Mouse (Mus musculus) thymus, postnatal 10 days (tissue): ENCODE results near the gene Bag3.
"Not testable (repeated sequence)": the region's sequence is repeated elsewhere in the genome, so short reads cannot be mapped to it uniquely, and the experiment has no call there.

Experiments used
- DNase-seq, 2 experiments: peaks; one replicate each; pipeline ENCODE4 v3.0.0; 2021; ENCODE audit warnings: low spot score in 2 of 2

The Bag3 gene

GRCm38 (mm10) chr7:128567561-128568244 lies 44.3 kb downstream of the Bag3 start:
- DNase-seq, result no peak

GRCm38 (mm10) chr7:128569429-128569828 lies 46.0 kb downstream of the Bag3 start:
- not testable (repeated sequence) for DNase-seq

GRCm38 (mm10) chr7:128569987-128570656 lies 46.7 kb downstream of the Bag3 start:
- no peak for DNase-seq

DNA sequence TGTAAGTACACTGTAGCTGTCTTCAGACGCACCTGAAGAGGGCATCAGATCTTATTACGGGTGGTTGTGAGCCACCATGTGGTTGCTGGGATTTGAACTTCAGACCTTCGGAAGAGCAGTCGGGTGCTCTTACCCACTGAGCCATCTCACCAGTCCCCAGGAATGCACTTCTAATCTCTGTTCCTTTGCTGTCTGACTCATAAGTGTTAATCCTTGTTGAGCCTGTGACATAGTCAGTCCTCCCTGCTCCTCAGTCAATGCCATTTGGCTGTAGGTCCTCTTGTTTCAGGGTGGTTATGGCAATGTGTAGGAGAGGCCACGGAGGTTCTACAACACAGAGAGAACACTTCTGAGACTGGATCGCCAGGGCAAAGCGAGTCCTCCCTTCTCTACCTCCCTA lies 47.2 kb downstream of the Bag3 start:
- not testable (repeated sequence) for DNase-seq

DNA sequence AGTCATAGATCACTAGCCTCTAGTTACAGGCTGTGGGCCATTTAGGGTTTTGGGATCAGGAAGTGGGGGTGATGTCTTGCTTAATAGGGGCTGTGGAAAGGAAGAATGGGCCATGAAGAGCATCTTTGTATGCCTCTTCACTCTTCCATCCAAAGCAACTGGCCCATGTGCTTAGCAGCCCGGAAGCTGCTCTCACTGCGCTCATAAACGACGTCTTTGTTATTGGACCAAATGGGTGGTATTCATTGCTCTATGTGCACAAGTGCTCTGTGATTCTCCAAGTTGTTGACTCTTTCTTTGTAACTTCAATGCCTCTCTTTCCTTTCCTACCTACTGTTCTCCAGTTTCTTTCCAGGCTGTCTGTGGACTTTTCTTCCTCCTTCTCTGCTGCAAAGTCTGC lies 48.6 kb downstream of the Bag3 start:
- DNase-seq, result no peak

GRCm38 (mm10) chr7:128575211-128575610 lies 51.8 kb downstream of the Bag3 start:
- no peak for DNase-seq

GRCm38 (mm10) chr7:128575794-128576193 lies 52.4 kb downstream of the Bag3 start:
- no peak for DNase-seq

DNA sequence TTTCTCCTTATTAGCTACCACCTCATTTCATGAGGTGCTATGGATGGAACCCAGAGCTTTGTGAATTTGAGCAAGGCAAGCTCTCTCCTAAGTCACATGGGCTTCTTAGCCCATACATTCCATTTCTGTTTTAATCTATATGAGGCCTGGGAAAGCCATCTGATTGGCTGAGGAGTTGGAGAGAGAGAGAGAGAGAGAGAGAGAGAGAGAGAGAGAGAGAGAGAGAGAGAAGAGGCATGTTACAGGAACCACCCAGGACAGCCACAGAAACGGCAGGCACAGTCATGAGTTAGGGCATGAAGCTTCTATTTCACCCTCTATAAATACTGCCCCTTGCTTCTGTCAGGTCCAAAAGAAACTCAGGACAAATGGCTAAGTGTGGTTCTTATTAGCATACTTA lies 54.2 kb downstream of the Bag3 start:
- DNase-seq, result no peak

- DNase-seq, result no peak
Observed at GRCm38 (mm10) chr7:128578199-128578945, 55.0 kb downstream of the Bag3 start.

GRCm38 (mm10) chr7:128579381-128579780 lies 56.0 kb downstream of the Bag3 start:
- DNase-seq, result no peak

- no peak for DNase-seq
Observed at GRCm38 (mm10) chr7:128580318-128580717, 56.9 kb downstream of the Bag3 start.

DNA sequence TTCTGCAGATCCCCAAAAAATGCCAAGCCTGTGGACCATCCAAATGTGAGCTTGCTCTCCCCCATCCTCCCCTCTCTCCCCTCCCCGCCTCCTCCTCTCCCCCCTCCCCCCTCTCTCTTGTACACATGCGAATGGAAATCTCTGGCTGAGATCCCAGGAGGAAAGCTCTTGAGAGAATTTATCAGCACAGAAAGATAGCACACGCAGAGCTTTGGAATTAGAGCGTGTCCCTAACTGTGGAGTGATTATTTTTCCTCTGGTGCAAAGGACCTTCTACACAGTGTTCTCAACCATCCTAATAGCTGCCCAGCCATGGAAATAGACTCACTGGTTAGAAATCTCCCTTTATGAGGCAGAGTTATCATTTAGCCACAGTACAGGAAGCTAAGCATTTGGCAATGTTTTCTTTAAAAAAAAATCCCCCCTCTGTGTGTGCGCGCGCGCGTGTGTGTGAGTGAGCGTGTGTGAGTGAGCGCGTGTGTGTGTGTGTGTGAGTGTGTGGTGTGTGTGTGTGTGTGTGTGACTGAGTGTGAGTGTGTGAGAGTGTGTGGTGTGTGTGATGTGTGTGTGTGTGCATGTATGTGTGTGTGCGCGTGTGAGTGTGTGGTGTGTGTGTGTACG lies 58.6 kb downstream of the Bag3 start:
- DNase-seq, result no peak

DNA sequence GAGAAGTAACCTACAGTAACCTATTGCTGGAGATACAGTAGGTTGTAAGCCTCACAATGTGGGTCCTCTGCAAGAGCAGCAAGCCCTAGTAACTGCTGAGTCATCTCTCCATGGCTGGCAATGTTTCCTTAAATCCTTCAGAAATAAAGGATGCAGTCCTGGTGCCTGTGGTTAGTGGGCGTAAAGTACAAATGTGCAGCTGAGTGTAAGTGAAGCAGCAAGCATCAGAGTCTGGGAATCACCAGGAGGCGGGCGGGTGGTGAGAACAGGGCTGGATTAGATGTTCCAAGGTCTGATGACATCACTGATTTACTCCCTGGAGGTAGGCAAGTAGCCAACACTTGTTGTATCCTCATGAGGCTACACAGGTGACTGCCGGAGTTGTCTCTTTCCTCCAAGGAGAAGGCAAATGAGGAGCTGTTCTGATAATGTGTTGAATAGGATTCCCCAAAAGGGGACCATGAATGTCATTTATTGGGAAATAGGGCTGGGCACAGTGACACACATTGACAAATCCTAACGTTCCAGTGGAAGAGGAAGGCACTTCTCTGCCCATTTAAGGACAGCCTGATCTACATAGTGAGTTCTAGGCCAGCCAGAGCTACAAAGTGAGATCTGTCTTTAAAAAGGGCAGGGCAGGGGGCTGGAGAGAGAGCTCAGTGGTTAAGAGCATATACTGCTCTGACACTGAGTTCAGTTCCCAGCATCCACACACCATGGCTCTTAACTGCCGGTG lies 60.0 kb downstream of the Bag3 start:
- DNase-seq, result no peak

GRCm38 (mm10) chr7:128587334-128587933 lies 64.0 kb downstream of the Bag3 start:
- DNase-seq, result no peak

DNA sequence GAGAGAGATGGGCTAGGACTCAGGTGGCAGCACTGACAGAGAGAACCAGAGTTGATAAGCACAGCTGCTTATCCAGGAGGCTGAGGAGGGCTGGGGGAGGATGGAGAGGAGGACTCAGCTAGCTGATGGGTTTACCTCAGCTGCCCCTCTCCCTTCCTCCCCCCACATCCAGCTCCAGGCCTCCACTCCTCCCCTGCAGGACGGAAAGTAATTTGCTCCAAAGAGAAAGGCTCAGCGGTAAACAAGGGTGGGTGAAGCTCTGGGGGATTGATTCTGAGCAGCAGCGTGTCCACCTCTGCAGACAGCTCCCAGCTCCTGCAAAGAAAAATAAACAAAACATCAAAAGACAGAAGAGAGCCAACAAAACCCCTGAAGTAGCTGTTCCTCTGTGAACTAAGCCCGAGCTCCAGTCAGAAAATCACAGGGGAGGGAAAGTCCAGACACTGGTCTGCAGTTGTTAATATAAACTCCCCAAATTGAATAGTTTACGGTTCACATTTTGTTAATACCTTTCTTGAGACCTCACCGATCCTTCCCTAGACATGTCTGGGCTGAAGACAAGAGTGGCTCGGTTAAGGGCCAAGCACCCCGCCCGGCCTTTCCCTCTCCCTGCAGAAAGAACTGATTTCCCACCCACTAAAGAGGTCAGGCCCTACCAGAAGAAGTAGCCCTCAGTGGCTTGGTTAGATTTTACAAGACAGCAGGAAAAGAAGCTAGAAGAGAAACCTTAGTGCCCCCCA lies 68.1 kb downstream of the Bag3 start:
- no peak for DNase-seq

DNA sequence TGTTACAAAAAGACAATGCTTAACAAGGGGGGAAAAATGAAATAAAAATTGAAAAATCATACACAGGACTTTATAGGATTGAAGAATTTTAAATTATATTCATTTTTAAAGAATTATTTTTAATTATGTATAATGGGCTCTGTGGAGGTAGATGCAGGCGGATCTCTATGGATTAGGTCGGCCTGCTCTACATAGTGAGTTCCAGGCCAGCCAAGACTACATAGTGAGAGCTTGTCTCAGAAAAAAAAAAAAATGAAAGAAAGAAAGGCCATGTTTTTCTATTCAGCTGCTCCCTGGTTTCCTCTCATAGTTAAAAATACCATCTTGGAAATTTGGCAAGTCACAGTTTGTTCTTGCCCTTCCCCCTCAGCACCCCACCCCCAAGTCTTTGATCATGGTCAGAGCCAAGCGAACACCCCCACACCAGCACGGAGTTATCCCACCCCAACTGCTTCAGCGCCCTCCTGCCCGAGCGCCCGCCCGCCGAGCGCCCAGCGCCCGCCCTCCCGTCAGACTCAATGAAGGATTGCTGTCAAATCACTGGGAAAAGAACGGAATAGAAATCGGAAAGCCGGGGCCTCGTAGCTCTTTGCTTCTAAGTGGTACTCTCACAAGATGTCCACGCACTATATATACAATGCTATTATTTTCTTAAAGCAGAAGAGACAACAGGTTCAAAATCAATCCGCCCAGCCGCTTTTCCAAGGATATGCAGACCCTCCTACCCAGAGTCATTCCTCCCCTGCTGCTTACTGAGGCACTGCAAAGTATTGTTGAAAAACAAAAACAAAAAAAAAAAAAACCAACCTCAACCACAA lies 68.9 kb downstream of the Bag3 start:
- DNase-seq, result no peak

GRCm38 (mm10) chr7:128592936-128593241 lies 69.5 kb downstream of the Bag3 start:
- DNase-seq, result no peak

GRCm38 (mm10) chr7:128596274-128596673 lies 72.9 kb downstream of the Bag3 start:
- no peak for DNase-seq
